Mouse (Mus musculus) retina, embryonic 14.5 days (tissue): Measurements from ENCODE around the gene Naxe.

ENCODE experiments used
- DNase-seq: peaks from one replicate; pipeline ENCODE4 v3.0.0-alpha.2; 2015; ENCODE audit warnings: low spot score

Naxe gene

DNA sequence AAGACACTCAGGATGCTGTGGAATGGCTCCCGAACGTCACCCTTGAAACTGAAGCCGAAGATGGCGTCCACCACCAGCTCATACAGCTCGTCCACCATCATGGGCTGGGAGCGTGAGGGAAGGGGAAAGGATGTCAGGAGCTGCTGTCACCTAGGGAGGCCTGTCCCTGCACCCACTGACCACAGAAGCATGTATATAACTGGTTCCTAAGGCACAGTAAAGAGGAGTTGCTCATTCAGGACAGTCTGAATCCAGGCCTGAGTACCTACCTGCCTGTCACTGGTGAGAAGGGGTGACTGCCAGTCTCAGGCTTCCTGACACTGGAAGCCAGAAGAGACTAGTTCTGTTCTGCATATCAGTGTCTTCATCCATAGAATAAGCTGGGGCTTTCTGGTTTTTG, 1.3 kb downstream of the Naxe start:
- DNase-seq = no peak

DNA sequence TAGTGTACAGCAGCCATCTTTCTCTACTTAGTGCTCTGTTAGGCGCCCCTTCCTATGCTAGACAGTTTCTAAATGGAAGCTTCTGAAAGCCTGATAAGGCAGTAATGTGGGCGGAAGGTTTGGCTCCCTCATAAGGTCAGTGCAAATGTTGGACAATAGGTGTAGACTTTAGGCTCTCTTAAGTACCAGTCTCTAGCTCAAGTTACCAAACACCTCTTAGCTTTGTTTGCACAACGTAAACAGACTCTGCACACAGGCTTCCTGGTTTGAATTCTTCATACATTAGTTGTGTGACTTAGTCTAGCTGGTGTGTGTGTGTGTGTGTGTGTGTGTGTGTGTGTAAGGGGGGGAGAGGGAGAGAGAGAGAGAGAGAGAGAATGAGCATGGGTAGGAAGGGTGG, 8.8 kb downstream of the Naxe start:
- DNase-seq = no peak

DNA sequence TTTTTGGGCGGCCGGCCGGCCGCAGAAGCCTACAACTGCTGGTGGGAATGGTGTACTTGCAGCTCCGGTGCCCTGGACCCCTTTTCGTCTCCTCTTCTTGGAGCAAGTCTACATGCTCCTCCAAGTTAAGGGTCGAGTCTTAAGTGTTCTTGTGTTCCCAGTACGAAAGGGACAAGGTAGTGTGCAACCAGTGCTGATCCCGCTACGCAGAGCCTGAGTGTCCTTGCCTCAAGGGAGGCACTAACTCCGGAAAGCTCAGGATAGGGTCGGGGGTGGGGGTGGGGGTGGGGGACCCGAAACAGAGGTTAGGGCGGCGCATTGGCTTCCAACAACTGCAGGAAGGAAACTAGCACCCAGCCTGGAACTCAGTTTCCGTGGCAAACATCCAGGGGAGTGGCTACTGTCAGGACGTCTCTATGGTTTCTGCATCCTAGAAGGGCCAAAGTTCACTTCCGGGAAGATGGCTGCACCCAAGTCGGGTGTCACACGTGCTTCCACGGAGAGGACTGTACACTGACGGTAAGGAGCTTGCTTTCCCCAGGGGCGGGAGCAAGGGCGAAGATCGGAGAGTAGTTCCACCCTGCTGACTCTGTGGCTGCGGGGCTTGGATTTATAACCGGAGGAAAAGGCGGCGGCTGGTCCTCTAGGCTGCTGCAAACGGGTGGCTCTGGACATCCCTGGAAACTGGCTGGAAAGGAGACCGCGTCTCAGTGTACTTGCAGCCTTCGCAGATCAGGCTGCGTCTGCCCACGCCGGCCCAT, 15.5 kb downstream of the Naxe start, which contains the start of gene Gpatch4:
TSS of gene Gpatch4 (plus strand) at position 448 of the 761 bp plus-strand sequence.
- DNase-seq = peak; percentile 100

DNA sequence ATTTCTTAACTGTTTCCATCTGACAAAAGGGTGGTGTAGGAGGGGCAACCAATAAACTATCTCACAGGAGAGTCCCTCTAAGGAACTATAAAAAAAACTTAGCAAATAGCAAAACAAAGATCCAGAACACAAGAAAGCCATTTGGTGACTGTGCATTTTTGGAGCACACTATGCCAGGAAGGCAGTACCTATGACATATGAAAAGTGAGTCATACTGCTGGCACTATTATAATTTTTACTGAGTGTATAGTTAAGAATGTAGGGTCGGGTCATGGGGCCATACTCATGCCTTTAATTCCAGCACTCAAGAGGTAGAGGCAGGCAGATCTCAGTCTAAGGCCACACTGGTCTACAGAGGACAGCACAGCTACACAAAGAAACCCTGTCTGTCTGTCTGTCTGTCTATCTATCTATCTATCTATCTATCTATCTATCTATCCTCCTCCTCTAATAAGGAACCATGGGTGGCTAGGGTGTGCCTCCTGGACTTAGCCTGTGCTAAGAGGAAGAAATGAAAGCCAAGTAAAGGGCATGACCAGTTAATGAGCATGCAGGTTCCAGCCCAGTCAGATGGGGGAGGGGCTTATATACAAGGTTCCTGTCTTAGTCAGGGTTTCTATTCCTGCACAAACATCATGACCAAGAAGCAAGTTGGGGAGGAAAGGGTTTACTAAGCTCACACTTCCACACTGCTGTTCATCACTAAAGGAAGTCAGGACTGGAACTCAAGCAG, 22.6 kb downstream of the Naxe start:
- no peak for DNase-seq

DNA sequence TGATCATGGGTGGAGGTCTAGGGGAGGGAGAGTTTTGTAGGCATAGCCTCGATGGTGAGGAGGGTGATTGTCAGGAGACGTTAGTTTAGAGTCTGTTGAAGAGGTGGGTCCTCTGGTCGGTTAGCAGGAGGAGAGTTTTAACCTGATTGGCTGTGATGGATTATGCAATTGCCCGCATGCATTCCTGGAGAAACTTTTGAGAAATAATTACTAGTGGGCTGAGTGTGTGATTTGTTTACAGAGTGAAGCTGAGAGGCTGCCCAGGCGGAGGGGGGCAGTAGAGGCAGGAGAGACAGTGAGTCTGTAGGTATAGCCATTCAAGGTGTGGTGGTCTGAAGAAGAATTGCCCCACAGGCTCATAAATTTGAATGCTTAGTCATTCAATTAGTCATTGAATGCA, 24.8 kb downstream of the Naxe start:
- no peak for DNase-seq

DNA sequence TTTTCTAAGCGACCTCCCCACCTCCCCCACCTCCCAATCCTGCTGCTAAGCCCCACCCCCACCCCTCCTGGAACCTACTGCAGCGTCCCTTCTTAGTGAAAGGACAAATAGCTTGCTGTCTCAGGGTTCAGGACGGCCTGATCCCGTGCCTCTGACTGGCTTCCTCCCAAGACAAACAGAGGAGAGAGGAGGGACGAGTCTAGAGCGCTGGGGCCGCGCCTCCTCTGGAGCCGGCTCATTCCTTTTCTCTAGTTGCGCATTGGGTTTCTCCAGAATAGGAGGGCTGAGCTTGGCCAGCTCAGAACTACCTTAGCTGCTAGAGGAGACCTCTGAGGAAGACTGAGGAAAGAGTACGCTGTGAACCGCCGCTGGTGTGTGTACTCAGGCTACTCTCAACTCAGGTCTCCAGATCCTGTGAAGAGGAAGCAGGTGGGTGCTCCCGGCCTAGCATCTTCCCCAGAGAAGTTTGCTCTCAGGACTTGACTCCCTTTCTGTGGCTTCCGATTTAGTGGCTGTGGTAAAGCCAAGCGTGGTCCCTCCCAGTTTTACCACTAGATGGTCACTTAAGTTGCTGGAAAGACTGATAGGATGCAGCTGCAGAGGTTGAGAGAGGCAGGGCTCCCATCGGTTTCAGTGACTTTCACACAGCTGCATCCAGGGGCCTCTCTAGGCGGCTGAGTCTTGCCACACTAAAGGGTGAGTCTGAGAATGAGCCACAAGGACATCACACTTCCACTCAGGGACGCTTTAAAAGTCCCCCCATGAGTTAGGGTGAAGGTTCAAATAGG, 27.5 kb downstream of the Naxe start:
- DNase-seq = no peak

DNA sequence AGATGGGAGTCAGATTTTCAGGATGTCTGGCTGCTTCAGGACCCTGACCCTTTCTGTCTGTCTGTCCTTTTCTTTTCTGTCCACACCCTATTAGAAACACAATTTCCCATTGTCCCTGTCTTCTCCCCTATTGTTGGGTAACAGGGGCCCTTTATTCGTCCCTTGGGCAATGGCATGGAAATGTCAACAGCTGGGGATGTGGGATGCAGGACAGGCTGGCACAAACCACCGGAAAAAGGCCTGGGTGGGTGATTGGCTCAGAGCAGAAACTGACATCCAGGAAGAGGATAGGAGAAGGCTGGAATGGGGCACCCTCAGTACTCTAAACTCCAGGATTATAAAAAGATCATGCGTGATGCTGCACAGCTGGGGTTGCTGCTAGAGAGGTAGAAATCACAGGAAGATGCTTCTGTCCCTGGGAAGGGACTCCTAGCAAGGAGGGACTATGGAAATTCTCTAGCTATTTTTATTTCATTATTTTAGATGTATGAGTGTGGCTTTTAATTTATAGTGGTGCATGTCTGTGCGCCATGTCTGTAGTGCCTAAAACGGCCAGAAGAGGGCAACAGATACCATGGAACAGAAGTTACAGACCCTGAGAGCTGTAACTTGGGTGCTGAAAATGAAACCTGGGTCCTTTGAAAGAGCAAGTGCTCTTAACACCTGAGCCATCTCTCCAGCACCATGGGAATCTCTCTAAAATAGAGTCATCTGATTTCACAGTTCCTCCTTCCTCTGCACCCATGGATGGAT, 30.7 kb downstream of the Naxe start, which contains the start of gene Hapln2:
TSS of gene Hapln2 (minus strand) at position 150 of the 753 bp plus-strand sequence.
- DNase-seq = no peak

DNA sequence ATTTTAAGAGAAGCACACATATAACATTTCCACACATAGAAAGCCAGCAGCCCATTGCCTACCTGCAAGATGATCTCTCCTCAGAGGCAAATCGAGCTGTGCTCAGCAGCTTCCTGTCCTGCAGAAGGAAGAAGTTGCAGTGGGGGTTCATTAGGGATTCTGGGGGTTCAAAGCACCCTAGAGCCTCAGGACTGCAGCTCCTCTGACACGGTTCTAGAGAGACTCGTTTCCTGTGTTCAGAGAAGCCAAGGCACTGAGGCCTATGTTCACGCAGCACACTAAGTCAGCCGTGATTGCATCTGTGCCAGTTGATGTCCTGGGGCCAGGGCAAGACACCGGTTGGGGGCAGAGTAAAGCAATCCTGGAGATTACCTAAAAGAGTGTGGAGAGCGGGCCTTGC, 31.5 kb downstream of the Naxe start:
- DNase-seq = no peak

DNA sequence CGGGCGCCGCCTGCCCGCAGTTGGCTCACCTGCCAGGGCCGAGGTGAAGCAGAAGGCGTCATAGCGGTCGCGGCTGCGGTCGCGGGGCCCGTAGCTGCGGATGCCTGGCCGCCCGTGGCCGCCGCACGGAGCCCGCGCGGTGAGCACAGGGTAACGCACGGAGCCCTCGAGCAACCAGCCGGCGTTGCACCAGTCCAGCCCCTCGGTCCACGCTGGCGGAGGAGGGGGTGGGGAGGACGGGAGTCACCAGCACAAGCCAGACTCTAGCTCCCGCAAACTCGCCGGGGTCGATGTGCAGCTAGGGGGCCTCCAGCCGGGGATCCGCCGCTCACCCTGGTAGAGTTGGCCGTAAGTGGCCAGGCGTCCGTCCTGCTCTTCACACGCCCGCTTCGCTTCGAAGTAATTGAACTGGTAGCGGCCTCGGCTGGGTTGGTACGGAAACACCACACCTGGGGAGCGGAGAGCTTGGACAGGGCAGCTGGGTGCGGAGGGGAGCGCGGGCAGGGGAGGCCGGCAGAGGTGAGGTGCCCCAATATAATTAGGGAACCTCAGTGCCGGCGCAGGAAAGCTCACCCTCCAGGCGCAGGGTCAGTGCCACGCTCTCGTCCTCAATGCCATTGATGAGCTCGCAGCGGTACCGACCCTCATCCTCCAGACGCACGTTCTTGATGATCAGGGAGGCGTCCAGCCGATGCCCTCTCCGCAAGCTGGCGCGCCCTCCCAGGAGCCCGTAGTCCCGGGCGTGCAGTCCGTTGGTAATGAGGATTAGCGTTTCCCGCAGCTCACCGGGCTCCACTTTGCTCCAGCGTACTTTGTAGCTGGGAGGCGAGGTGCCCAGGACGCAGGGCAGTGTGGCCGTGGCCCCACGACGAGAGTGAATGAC, 34.9 kb downstream of the Naxe start:
- DNase-seq = peak; percentile 21

DNA sequence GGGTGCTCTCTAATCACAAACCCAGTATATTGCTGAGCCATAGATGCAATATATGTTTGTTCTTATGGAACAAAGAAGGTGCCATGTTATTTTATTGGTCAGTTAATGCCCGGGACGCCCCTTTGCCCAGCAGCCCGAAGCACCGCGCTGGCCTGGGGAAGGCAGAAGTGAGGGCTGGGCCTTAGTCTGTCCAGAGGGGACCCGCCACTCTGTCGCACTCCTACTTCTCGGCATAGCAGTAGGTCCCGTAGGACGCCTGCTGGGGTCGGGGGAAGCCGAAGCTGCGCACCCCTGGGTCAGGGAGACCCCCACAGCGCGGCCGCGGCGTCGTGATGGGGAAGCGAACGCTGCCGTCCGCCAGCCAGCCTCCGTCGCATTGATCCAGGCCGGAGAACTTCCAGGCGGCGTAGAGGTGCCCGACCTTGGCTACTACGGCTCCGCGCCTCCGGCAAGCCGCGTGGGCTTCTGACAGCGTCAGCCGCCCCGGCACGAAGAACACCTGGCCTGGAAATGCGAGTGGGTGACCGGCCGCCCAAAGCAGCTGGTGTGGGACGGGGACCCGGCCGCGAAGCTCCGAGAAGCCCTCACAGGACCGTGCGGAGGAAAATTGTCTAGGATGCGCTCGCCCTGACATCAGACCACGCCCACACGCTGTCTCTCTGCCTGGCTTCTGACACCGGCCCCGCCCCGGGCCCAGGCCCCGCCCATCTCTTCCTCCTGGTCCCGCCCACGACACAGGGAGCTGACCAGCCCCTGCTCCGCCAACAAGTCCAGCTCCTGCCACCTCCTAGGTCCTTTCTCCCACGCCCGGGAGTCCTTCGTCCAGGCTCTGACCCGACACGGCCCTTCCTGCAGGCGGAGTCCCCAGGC, 35.7 kb downstream of the Naxe start:
- peak; percentile 95 for DNase-seq

DNA sequence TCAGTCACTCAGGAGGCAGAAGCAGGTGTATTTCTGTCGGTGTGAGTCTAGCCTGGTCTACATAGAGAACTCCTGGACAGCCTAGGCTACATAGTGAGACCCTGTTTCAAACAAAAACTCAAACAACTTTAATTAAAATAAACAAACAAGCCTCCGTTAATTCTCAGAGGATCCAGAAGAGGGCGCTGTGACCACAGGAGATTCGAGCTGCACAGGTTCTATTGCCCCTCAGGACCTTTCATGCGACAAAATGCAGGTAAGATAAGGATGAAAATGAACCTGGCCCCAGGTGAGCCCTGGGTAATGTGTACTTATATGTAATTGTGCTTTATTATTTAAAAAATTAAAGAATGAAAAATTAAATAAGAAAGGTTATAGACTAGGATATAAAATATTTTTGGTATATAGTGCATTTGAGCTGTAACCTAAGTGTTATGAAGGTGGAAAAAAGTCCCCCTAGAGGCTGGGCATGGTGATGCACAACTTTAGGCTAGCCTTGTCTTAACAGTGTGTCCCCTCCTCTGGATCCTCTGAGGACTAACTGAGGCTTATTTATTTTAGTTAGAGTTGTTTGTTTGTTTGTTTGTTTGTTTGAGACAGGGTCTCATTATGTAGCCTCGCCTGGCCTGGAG, 47.5 kb downstream of the Naxe start:
- peak; percentile 63 for DNase-seq
